Mouse (Mus musculus): Measurements from ENCODE around the gene Nfib.

Nfib gene

DNA sequence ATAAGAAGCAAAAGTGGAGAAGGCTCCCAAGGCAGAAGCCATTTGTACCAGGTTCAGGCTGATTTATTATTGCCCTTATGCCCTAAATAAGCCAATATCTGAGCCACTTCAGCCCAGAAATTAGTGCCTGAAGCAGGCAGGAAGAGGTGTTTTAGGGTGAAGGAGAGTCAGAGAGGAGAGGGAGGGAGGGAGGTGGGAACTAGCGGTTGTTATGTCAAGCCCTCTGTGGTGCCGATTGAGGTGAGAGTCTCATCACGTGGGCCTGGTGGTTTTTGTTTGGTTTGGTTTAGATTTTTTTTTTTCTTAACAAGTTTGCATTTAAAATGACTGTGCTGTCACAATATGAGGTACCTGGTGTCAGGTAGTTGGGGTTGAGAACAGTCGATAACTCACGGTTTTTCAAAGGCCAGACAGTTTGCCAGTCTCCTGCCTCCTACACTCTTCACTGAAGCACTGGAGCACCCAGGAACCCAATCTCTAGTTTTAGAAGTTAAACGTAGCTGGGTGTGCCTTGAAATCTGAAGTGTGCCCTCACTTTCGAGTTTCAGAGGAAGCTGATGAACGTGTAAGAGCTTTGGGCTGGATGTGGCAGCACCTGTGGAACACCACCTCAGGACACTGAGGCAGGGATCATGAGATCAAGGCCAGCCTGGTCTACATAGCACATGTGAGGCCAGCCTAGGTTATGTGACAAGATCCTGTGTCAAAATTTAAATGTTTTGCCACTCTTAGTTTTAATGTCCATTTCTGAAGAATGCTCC lies 81.1 kb downstream of the Nfib start:
- no peak for DNase-seq (ENCODE audit: low spot score)

- no peak for DNase-seq (ENCODE audit: low spot score)
Observed at GRCm38 (mm10) chr4:82623835-82624234, 81.7 kb downstream of the Nfib start.

DNA sequence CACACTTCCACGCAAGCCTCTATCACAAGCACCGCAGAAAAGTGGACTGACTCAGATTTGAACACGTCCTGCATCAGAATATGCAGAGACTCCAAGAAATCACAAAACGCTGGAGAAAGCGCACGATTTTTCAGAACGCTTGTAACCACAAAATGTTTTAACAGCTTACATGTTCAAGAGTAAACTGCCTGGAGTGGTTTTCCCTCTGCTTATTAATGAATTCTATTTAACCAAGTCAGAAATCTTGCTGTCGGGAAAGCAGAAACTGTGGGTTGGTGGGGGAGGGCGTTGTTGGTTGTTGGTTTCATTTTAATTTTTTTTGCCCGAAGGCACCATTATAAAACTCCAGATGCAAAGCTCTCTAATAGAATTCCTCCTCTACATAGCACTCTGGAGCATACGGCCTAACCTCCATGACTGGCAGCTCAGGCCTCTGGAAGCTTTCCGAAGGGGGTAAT lies 82.4 kb downstream of the Nfib start:
- no peak for DNase-seq (ENCODE audit: low spot score)

GRCm38 (mm10) chr4:82622321-82622836 lies 83.2 kb downstream of the Nfib start:
- DNase-seq (ENCODE audit: low spot score), result peak; percentile 64

DNA sequence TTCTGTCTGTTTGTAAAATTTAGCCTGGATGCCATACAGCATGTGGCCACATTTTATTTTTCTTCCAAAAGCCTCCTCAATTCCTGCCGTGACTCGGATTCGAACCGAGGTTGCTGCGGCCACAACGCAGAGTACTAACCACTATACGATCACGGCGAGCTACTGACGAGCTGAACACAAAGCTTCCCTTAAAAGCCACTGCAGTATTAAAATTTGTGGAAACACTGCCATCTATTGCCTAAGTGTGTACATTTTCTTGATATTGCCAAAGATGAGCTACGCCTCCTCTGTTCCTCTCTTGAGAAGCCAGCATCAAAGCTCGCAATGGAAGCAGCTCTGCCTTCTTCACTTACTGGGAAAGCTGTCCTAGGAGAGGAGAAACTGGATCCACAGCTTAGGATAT lies 86.0 kb downstream of the Nfib start:
- DNase-seq (ENCODE audit: low spot score), result peak; percentile 12

GRCm38 (mm10) chr4:82619003-82619402 lies 86.5 kb downstream of the Nfib start:
- peak; percentile 17 for DNase-seq (ENCODE audit: low spot score)

DNA sequence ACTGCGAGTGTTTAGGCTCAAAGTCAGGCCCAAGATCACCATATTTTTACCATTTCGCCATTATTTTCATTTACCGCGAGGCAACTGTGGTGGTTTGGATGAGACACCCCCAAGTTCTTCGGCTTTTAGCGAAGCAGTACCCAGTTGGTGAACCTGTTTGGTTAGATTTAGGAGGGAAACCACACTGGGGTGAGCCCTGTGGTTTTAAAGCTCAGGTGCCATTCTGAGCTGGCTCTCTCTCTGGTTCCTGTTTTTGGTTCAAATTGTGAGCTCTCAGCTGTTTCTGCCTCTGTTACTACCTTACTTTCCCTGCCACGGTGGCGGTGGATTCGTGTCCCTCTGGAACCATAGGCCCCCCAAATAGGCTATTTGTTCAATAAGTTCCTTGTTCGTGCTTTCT lies 88.3 kb downstream of the Nfib start:
- no peak for DNase-seq (ENCODE audit: low spot score)

GRCm38 (mm10) chr4:82615712-82616111 lies 89.8 kb downstream of the Nfib start:
- DNase-seq (ENCODE audit: low spot score), result no peak

DNA sequence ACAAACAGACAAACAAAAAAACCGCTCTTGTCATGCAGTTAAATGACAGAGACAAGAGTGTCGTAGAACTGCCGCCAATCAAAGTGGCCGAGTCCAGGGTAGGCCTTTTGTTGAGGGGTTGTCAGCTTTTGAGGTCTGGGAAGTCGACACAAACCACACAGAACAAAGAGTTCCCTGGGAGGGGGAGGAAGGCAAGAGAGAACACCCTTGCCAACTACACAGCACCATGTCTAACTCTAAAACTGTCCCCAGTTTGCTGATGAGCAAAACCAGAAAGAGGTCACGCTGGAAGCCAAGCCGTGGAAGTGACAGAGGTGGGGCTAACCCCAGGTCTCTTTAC lies 91.1 kb downstream of the Nfib start:
- no peak for DNase-seq (ENCODE audit: low spot score)

GRCm38 (mm10) chr4:82613606-82614465 lies 91.7 kb downstream of the Nfib start:
- peak; percentile 65 for DNase-seq (ENCODE audit: low spot score)

DNA sequence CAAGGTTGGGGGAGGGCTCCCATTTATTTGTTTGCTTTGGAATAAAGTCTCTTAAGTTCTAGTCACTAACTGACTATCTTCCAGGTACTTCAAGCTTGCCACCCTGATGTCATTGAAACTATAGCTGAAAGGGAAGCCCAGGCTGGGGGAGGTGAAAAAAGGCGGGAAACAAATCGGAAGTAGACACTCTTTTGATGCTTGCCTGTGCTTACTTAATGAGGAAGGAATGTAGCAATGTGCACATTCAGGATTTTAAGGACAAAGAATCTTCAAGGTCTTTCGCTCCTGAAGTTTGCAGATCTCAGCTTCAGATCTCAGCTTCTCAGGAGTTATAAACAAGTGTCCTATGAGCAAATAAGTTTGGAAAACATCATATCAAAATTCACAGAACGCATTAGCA lies 95.9 kb downstream of the Nfib start:
- no peak for DNase-seq (ENCODE audit: low spot score)

GRCm38 (mm10) chr4:82608768-82609610 lies 96.6 kb downstream of the Nfib start:
- no peak for DNase-seq (ENCODE audit: low spot score)

DNA sequence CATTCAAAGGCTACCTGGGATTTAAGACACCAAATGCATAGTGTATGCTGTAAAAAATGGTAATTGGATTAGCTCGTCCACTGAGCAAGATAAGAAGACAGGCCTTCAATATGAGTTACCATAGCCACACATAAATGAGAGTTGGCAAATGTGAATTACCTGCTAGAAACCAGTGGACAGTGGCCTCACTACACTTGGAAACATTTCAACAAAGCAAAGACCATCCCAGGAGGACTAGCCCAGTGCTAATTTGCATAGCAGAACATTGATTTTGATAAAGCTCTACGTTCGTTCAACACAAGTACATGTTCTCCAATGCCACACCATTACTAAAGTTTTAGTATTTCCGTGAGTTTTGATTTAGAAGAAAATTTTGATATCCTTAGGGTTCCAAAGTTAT lies 98.3 kb downstream of the Nfib start:
- no peak for DNase-seq (ENCODE audit: low spot score)

DNA sequence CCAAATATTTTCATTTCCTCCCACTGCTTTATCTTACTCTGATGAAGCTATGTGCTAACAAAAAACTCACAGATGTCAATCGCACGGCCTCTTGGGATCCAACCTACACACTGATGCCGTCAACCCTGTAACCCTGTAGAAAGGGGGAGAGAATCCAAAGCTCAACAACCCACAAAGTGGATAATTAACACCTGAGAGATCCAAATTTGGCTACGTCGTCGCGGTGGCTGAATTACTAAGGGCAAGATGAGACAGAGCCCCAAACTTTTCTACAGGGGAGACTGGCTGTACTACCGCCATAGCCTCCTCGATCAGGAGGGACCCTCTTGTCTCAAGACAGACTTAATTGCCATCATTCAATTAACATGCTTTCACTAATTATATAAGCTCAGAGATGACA lies 99.2 kb downstream of the Nfib start:
- no peak for DNase-seq (ENCODE audit: low spot score)

DNA sequence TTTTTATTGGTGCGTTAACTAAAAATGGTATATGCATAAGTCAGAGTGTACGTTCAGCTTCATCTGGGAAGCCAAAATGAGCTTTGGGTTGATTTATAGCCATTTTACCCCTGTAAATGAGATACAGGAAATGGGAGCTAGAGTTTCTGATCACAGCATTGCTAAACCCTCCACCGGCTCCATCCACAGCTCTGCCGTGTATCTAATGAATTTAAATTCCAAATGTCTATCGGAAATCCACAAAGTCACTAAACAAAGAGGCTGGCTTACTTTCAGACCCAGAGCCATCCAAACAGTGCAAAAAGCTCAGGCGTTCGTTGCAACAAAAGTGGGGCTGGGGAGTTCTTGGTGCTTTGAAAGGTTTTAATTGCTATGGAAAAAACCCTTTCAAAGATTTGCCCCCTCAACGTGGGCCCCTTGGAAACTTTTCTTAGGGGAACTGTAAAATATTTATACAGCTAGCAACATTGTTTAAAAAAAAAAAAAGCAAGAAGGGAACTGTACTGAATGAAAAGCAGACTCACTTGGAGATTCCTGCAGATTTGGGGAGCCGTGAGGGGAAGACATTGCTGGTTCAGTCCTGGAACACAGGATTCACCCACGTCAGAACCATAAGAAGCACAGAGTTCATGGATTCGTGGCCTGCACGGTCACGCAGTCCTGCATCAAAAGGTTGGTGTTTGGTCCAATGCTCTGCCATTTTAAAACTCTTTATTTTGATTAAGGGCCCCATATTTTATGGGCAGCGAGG lies 100.3 kb downstream of the Nfib start:
- no peak for DNase-seq (ENCODE audit: low spot score)

DNA sequence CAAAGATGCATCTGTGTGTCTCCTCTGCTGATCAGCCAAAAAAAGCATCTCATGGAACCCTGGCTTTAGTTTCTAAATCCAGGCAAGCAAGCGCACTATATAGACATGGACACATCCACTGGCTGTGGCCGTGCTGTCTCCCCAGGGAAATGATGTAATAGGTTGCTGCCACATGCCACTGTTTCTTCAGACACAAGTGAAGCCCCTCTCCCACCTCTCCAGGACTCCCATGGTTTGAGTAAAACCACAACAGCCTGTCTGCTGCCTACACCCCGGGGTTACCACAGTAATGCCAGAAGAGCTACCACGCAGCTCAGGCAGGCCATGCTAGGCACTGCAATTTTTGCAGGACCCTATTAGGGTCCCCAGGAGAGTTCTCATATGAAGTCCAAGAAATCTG lies 101.0 kb downstream of the Nfib start:
- no peak for DNase-seq (ENCODE audit: low spot score)

DNA sequence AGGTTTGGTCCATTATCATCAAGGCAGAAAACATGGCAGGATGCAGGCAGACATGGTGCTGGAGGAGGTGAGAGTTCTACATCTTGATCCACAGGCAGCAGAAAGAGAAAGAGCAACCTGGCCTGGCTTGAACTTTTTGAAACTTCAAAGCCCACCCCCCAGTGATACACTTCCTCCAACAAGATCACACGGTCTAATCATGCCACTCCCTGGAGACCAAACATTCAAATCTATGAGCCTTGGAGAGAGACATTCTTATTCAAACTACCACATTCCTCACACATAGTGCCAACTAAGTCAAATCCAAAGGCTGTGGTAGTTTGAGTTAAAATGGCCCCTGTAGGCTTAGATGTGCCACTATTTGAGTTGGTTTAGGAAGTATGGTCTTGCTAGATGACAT lies 104.9 kb downstream of the Nfib start:
- DNase-seq (ENCODE audit: low spot score), result no peak

DNA sequence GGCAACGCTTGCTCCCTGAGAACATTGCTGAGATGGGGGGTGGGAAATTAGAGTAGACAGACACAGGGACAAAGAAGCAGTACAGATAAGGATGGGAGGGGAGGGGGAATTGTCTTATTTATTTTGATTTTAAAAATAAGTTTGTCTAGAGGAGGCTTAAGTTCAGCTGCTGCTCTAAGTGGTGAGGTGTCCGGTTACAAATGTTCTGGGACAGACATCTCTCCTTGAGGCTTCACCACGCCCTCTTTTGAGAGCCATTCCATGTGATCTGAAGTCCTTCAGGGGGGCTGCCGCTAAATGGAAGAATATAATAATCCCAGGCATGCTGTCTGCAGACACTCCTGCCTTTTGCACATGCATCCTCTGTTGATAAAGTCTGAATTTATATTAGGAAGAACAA lies 107.1 kb downstream of the Nfib start:
- no peak for DNase-seq (ENCODE audit: low spot score)

- DNase-seq (ENCODE audit: low spot score), result no peak
Observed at GRCm38 (mm10) chr4:82593681-82594666, 111.6 kb downstream of the Nfib start.

All from lung, postnatal 25 days (tissue).